Mouse (Mus musculus): ENCODE results near the gene Mzt1. TPM values are rescaled to one million over a fixed set of nuclear protein-coding genes. Genes with fewer than 3 reads are reported as not detected.
"Not testable (repeated sequence)": the region's sequence is repeated elsewhere in the genome, so short reads cannot be mapped to it uniquely, and the experiment has no call there.

The Mzt1 gene
- total RNA-seq, 2 experiments from 2014 or later = 30.8 to 35.6 TPM

GRCm38 (mm10) chr14:99037703-99038102 lies 8.2 kb downstream of the Mzt1 start:
- intact Hi-C loops (cut with DNase I) = no loop called here
- Histone ChIP-seq H3K27ac (no peak overlapping the region), H3K4me3 (no peak overlapping the region)
- no peak for DNase-seq
- no peak for TF ChIP-seq CTCF (IDR thresholded peaks at IDR 0.05)

- TF ChIP-seq CTCF (IDR thresholded peaks at IDR 0.05) = no peak
- H3K27ac ChIP-seq = no peak overlapping the region
- no peak overlapping the region for H3K4me3 ChIP-seq
- intact Hi-C loops (cut with DNase I) = no loop called here
- no peak for DNase-seq
Observed at GRCm38 (mm10) chr14:99036039-99036438, 9.9 kb downstream of the Mzt1 start.

- H3K27ac ChIP-seq; intact Hi-C loops (cut with DNase I); H3K4me3 ChIP-seq; DNase-seq: not testable (repeated sequence)
Observed at GRCm38 (mm10) chr14:99034851-99035250, 11.1 kb downstream of the Mzt1 start.

- no peak for TF ChIP-seq CTCF (IDR thresholded peaks at IDR 0.05)
- Histone ChIP-seq H3K27ac (no peak overlapping the region), H3K4me3 (no peak overlapping the region)
- no peak for DNase-seq
- intact Hi-C loops (cut with DNase I) = no loop called here
Observed at GRCm38 (mm10) chr14:99032596-99032995, 13.3 kb downstream of the Mzt1 start.

GRCm38 (mm10) chr14:99031337-99031873 lies 14.5 kb downstream of the Mzt1 start:
- TF ChIP-seq CTCF (IDR thresholded peaks at IDR 0.05) = no peak
- DNase-seq = no peak
- Histone ChIP-seq H3K27ac (no peak overlapping the region), H3K4me3 (no peak overlapping the region)
- intact Hi-C loops (cut with DNase I) = no loop called here

- no peak for TF ChIP-seq CTCF (IDR thresholded peaks at IDR 0.05)
- Histone ChIP-seq H3K27ac (no peak overlapping the region), H3K4me3 (no peak overlapping the region)
- intact Hi-C loops (cut with DNase I) = no loop called here
- DNase-seq = no peak
Observed at GRCm38 (mm10) chr14:99029987-99030386, 15.9 kb downstream of the Mzt1 start.

- no peak for DNase-seq
- intact Hi-C loops (cut with DNase I) = no loop called here
- Histone ChIP-seq H3K27ac (no peak overlapping the region), H3K4me3 (no peak overlapping the region)
- TF ChIP-seq CTCF (IDR thresholded peaks at IDR 0.05) = peak; percentile 43
Observed at GRCm38 (mm10) chr14:99022346-99023086, 23.4 kb downstream of the Mzt1 start.

- Histone ChIP-seq H3K27ac (no peak overlapping the region), H3K4me3 (no peak overlapping the region)
- intact Hi-C loops (cut with DNase I) = no loop called here
- no peak for DNase-seq
- no peak for TF ChIP-seq CTCF (IDR thresholded peaks at IDR 0.05)
Observed at GRCm38 (mm10) chr14:99019136-99019808, 26.7 kb downstream of the Mzt1 start.

- Histone ChIP-seq H3K27ac (no peak overlapping the region), H3K4me3 (no peak overlapping the region)
- DNase-seq = no peak
- no peak for TF ChIP-seq CTCF (IDR thresholded peaks at IDR 0.05)
- intact Hi-C loops (cut with DNase I) = no loop called here
Observed at GRCm38 (mm10) chr14:99018691-99019090, 27.2 kb downstream of the Mzt1 start.

GRCm38 (mm10) chr14:99010920-99011313 lies 35.0 kb downstream of the Mzt1 start:
- H3K27ac ChIP-seq = no peak overlapping the region

GRCm38 (mm10) chr14:99010224-99010919 lies 35.6 kb downstream of the Mzt1 start:
- no peak for DNase-seq

More at GRCm38 (mm10) chr14:99010920-99011313, 35.0 kb downstream of the Mzt1 start:
- no peak for TF ChIP-seq CTCF (IDR thresholded peaks at IDR 0.05)
- peak overlapping the region; percentile 45 for H3K4me3 ChIP-seq
- intact Hi-C loops (cut with DNase I) = no loop called here
- no peak for DNase-seq

GRCm38 (mm10) chr14:98994218-98994617 lies 51.7 kb downstream of the Mzt1 start, which contains the start of gene Rpl36a-ps1:
Gene Rpl36a-ps1 (minus strand): TSS chr14:98994318.
- no peak for TF ChIP-seq CTCF (IDR thresholded peaks at IDR 0.05)
- Histone ChIP-seq H3K4me3 (no peak within 1 kb of the TSS), H3K27ac (no peak within 1 kb of the TSS)
- DNase-seq = no peak
- intact Hi-C loops (cut with DNase I) = no loop called here

More at GRCm38 (mm10) chr14:99010224-99010919, 35.6 kb downstream of the Mzt1 start:
- intact Hi-C loops (cut with DNase I) = no loop called here
- Histone ChIP-seq H3K4me3 (peak overlapping the region; percentile 45), H3K27ac (peak overlapping the region; percentile 20; the same call in 1 of the 2 replicates)
- no peak for TF ChIP-seq CTCF (IDR thresholded peaks at IDR 0.05)

GRCm38 (mm10) chr14:98992482-98992881 lies 53.5 kb downstream of the Mzt1 start:
- H3K4me3 ChIP-seq = no peak overlapping the region
- no peak for DNase-seq
- no peak for TF ChIP-seq CTCF (IDR thresholded peaks at IDR 0.05)
- intact Hi-C loops (cut with DNase I) = no loop called here
- no peak overlapping the region for H3K27ac ChIP-seq

All from gastrocnemius, adult 2 months (tissue).